Comparison of ENCODE assay signal across 8 mouse cellular contexts in genomic region chr7:30322285-30322667, GRCm38 (mm10). TPM values are rescaled to one million over a fixed set of nuclear protein-coding genes. Genes with fewer than 3 reads are reported as not detected.
DNase-seq lines count a peak whose midpoint lies in the region; ATAC-seq and TF ChIP-seq lines count a peak whose summit lies in the region.

No protein-coding gene starts in this region.

- peak; percentile 94 to 97 for DNase-seq in gastrocnemius, adult 8-10 months (ENCODE audit: low spot score in 2 of 2)
- DNase-seq in induced T-regulatory cell, adult 2 months (ENCODE audit: low read depth) = peak; percentile 97
- peak; percentile 95 to 98 for DNase-seq in left cerebral cortex, adult 9 months (ENCODE audit: low spot score in 2 of 2)
- DNase-seq in right cerebral cortex, postnatal 14 days = peak; percentile 97
- peak; percentile 95 to 98 for DNase-seq in urinary bladder, postnatal 36 days (ENCODE audit: low spot score in 2 of 2)

- H3K27ac ChIP-seq in cortical plate, adult 2 months (ENCODE audit: insufficient read depth, low read length) = peak overlapping the region; percentile 58

- peak; percentile 70 for ATAC-seq in activated CD4-positive, CD25-positive, alpha-beta regulatory T cell, adult 4 months
- ATAC-seq in megakaryocyte progenitor cell, adult 5-6 weeks (replicated peaks; ENCODE audit: poor library complexity) = peak; percentile 93

- H3K4me3 ChIP-seq in cortical plate, adult 2 months (ENCODE audit: insufficient read depth, low read length) = peak overlapping the region; percentile 48

- peaks cover 1% of the 10 kb centered on the region for H3K4me1 ChIP-seq in cortical plate, adult 2 months (ENCODE audit: control insufficient read depth, insufficient read depth, low read length)

- no peak for TF ChIP-seq CTCF in cortical plate, adult 2 months (IDR thresholded peaks at IDR 0.05; ENCODE audit: extremely low read depth, insufficient read depth, low read length)

- peak; percentile 85 for TF ChIP-seq POLR2A in cortical plate, adult 2 months (IDR thresholded peaks at IDR 0.05; ENCODE audit: extremely low read depth, insufficient read depth, low read length)

RNA-seq across cellular contexts. Expression of gene E130208F15Rik, which starts 0.7 kb away (rescaled TPM):
- not detected for polyA plus RNA-seq in activated CD4-positive, CD25-positive, alpha-beta regulatory T cell, adult 4 months (2017; shearing (Covaris generic))
- 0.35 and 0.44 TPM in 2 replicates for polyA plus RNA-seq in cortical plate, adult 2 months (2012; rRNA removed)
- total RNA-seq in gastrocnemius, adult 8-10 months (2022) = under 1 TPM; 0.32 to 0.92 (median 0.53) TPM
- 0.47 TPM in 1 of 2 replicates, not detected in the other for total RNA-seq in megakaryocyte progenitor cell, adult 5-6 weeks (2015)
- total RNA-seq in megakaryocyte progenitor cell, adult 5-6 weeks (2017) = 1.6 and 2.0 TPM in 2 replicates

RNA-seq across cellular contexts. Expression of gene Sdhaf1, which starts 1.4 kb away (rescaled TPM):
- polyA plus RNA-seq in activated CD4-positive, CD25-positive, alpha-beta regulatory T cell, adult 4 months (2017; shearing (Covaris generic)) = 1 to 10 TPM; 4.2 to 8.5 TPM
- polyA plus RNA-seq in cortical plate, adult 2 months (2012; rRNA removed) = 16.9 and 17.4 TPM in 2 replicates
- 1 to 10 TPM; 5.9 to 8.7 (median 7.5) TPM for total RNA-seq in gastrocnemius, adult 8-10 months (2022)
- total RNA-seq in megakaryocyte progenitor cell, adult 5-6 weeks (2015) = 7.6 and 9.0 TPM in 2 replicates
- total RNA-seq in megakaryocyte progenitor cell, adult 5-6 weeks (2017) = 10.5 and 11.7 TPM in 2 replicates

RNA-seq across cellular contexts. Expression of gene Syne4, which starts 7.7 kb away (rescaled TPM):
- 1 to 10 TPM; 2.9 to 6.4 TPM for polyA plus RNA-seq in activated CD4-positive, CD25-positive, alpha-beta regulatory T cell, adult 4 months (2017; shearing (Covaris generic))
- 23.6 and 24.7 TPM in 2 replicates for polyA plus RNA-seq in cortical plate, adult 2 months (2012; rRNA removed)
- total RNA-seq in gastrocnemius, adult 8-10 months (2022) = 1 to 10 TPM in 2 of 4 experiments, under 1 TPM in 1, not detected in 1; 0.73 to 1.7 (median 1.3) TPM
- 0.24 and 0.25 TPM in 2 replicates for total RNA-seq in megakaryocyte progenitor cell, adult 5-6 weeks (2015)
- 2.0 TPM in 1 of 2 replicates, not detected in the other for total RNA-seq in megakaryocyte progenitor cell, adult 5-6 weeks (2017)

RNA-seq across cellular contexts. Expression of gene Alkbh6, which starts 13.8 kb away (rescaled TPM):
- polyA plus RNA-seq in activated CD4-positive, CD25-positive, alpha-beta regulatory T cell, adult 4 months (2017; shearing (Covaris generic)) = 100 to 1,000 TPM; 121 to 130 TPM
- polyA plus RNA-seq in cortical plate, adult 2 months (2012; rRNA removed) = 135 and 141 TPM in 2 replicates
- 10 to 100 TPM; 21.4 to 31.1 (median 26.4) TPM for total RNA-seq in gastrocnemius, adult 8-10 months (2022)
- 17.8 and 21.9 TPM in 2 replicates for total RNA-seq in megakaryocyte progenitor cell, adult 5-6 weeks (2015)
- 34.2 and 41.8 TPM in 2 replicates for total RNA-seq in megakaryocyte progenitor cell, adult 5-6 weeks (2017)

RNA-seq across cellular contexts. Expression of gene Clip3, which starts 30.7 kb away (rescaled TPM):
- 1 to 10 TPM; 3.8 to 5.2 TPM for polyA plus RNA-seq in activated CD4-positive, CD25-positive, alpha-beta regulatory T cell, adult 4 months (2017; shearing (Covaris generic))
- polyA plus RNA-seq in cortical plate, adult 2 months (2012; rRNA removed) = 439 and 458 TPM in 2 replicates
- total RNA-seq in gastrocnemius, adult 8-10 months (2022) = 1 to 10 TPM; 1.1 to 7.3 (median 3.4) TPM
- total RNA-seq in megakaryocyte progenitor cell, adult 5-6 weeks (2015) = not detected in 2 replicates
- not detected in 2 replicates for total RNA-seq in megakaryocyte progenitor cell, adult 5-6 weeks (2017)

Comparison
In these comparisons a context has a peak if more than half of its experiments do, and no peak if none do; other contexts are left out.
1. Peak in every context shown above with its lines: DNase-seq, ATAC-seq, H3K4me3 ChIP-seq and H3K27ac ChIP-seq.